Mouse (Mus musculus): Measurements from ENCODE around the gene Gtf3c6. TPM values are rescaled to one million over a fixed set of nuclear protein-coding genes. Genes with fewer than 3 reads are reported as not detected.

Gtf3c6 gene
- polyA plus RNA-seq, 1 experiment from 2014 or later, result 78.3 TPM

- Histone ChIP-seq H3K27ac (ENCODE audit: low read length) (peak within 1 kb of the TSS; percentile 72), H3K9ac (ENCODE audit: low read depth, low read length) (peak within 1 kb of the TSS; percentile 77), H3K4me2 (ENCODE audit: low read depth, low read length) (peak within 1 kb of the TSS; percentile 67), H3K36me3 (ENCODE audit: control insufficient read depth, insufficient read depth, low read length) (peaks cover 19% of the 10 kb centered on the region; the same call in 1 of the 2 replicates), H3K4me1 (ENCODE audit: control insufficient read depth, insufficient read depth, low read length) (peaks cover 3% of the 10 kb centered on the region), H3K4me3 (ENCODE audit: low read length) (peak within 1 kb of the TSS; percentile 82), H3K27me3 (replicated peaks; ENCODE audit: control insufficient read depth, insufficient read depth, low read length) (no peaks in the 10 kb centered on the region), H3K9me3 (ENCODE audit: control insufficient read depth, low read length) (no peaks in the 10 kb centered on the region)
- peak; percentile 96 for ATAC-seq
- WGBS, result 1% methylated on average over 54 of the region's 54 CpGs
These were observed 11.3 kb downstream of the Gtf3c6 start, which contains the start of gene Rpf2 for GRCm38 (mm10) chr10:40246374-40247165. Rpf2 (minus strand) TSS chr10:40247036.

GRCm38 (mm10) chr10:40237826-40238225, 20.1 kb downstream of the Gtf3c6 start:
- Histone ChIP-seq H3K4me1 (ENCODE audit: control insufficient read depth, insufficient read depth, low read length) (no peaks in the 10 kb centered on the region), H3K4me2 (ENCODE audit: low read depth, low read length) (no peak overlapping the region), H3K9ac (ENCODE audit: low read depth, low read length) (no peak overlapping the region), H3K27me3 (replicated peaks; ENCODE audit: control insufficient read depth, insufficient read depth, low read length) (no peaks in the 10 kb centered on the region), H3K36me3 (ENCODE audit: control insufficient read depth, insufficient read depth, low read length) (peaks cover 16% of the 10 kb centered on the region; the same call in 1 of the 2 replicates), H3K27ac (ENCODE audit: low read length) (no peak overlapping the region), H3K9me3 (ENCODE audit: control insufficient read depth, low read length) (no peaks in the 10 kb centered on the region), H3K4me3 (ENCODE audit: low read length) (no peak overlapping the region)
- 96% methylated on average over 5 of the region's 5 CpGs for WGBS
- ATAC-seq, result no peak

- no peaks in the 10 kb centered on the region for H3K4me1 ChIP-seq (ENCODE audit: control insufficient read depth, insufficient read depth, low read length)
- no peak for ATAC-seq
- no peaks in the 10 kb centered on the region for H3K27me3 ChIP-seq (replicated peaks; ENCODE audit: control insufficient read depth, insufficient read depth, low read length)
- H3K9ac ChIP-seq (ENCODE audit: low read depth, low read length), result no peak overlapping the region
- no peak overlapping the region for H3K4me2 ChIP-seq (ENCODE audit: low read depth, low read length)
- H3K36me3 ChIP-seq (ENCODE audit: control insufficient read depth, insufficient read depth, low read length), result peaks cover 10% of the 10 kb centered on the region; the same call in 1 of the 2 replicates
- H3K27ac ChIP-seq (ENCODE audit: low read length), result no peak overlapping the region
- no peak overlapping the region for H3K4me3 ChIP-seq (ENCODE audit: low read length)
- WGBS, result 84% methylated on average over 3 of the region's 3 CpGs
- no peaks in the 10 kb centered on the region for H3K9me3 ChIP-seq (ENCODE audit: control insufficient read depth, low read length)
These were observed 24.7 kb downstream of the Gtf3c6 start for GRCm38 (mm10) chr10:40233241-40233640.

- no peaks in the 10 kb centered on the region for H3K9me3 ChIP-seq (ENCODE audit: control insufficient read depth, low read length)
- WGBS, result 83% methylated on average over 7 of the region's 7 CpGs
- no peak overlapping the region for H3K4me2 ChIP-seq (ENCODE audit: low read depth, low read length)
- H3K9ac ChIP-seq (ENCODE audit: low read depth, low read length), result no peak overlapping the region
- peaks cover 10% of the 10 kb centered on the region; the same call in 1 of the 2 replicates for H3K36me3 ChIP-seq (ENCODE audit: control insufficient read depth, insufficient read depth, low read length)
- no peaks in the 10 kb centered on the region for H3K27me3 ChIP-seq (replicated peaks; ENCODE audit: control insufficient read depth, insufficient read depth, low read length)
- H3K4me3 ChIP-seq (ENCODE audit: low read length), result no peak overlapping the region
- ATAC-seq, result no peak
- H3K27ac ChIP-seq (ENCODE audit: low read length), result no peak overlapping the region
- H3K4me1 ChIP-seq (ENCODE audit: control insufficient read depth, insufficient read depth, low read length), result no peaks in the 10 kb centered on the region
These were observed 25.5 kb downstream of the Gtf3c6 start for GRCm38 (mm10) chr10:40232442-40232841.

- no peaks in the 10 kb centered on the region for H3K9me3 ChIP-seq (ENCODE audit: control insufficient read depth, low read length)
- H3K36me3 ChIP-seq (ENCODE audit: control insufficient read depth, insufficient read depth, low read length), result peaks cover 13% of the 10 kb centered on the region
- no peak overlapping the region for H3K4me2 ChIP-seq (ENCODE audit: low read depth, low read length)
- H3K4me3 ChIP-seq (ENCODE audit: low read length), result no peak overlapping the region
- no peak overlapping the region for H3K9ac ChIP-seq (ENCODE audit: low read depth, low read length)
- H3K27ac ChIP-seq (ENCODE audit: low read length), result no peak overlapping the region
- ATAC-seq, result no peak
- H3K27me3 ChIP-seq (replicated peaks; ENCODE audit: control insufficient read depth, insufficient read depth, low read length), result no peaks in the 10 kb centered on the region
- no peaks in the 10 kb centered on the region for H3K4me1 ChIP-seq (ENCODE audit: control insufficient read depth, insufficient read depth, low read length)
- WGBS, result 95% methylated on average over 1 of the region's 1 CpGs
These were observed 28.2 kb downstream of the Gtf3c6 start for GRCm38 (mm10) chr10:40229725-40230124.

GRCm38 (mm10) chr10:40227660-40228303, 30.1 kb downstream of the Gtf3c6 start:
- 76% methylated on average over 4 of the region's 4 CpGs for WGBS
- Histone ChIP-seq H3K4me1 (ENCODE audit: control insufficient read depth, insufficient read depth, low read length) (no peaks in the 10 kb centered on the region), H3K36me3 (ENCODE audit: control insufficient read depth, insufficient read depth, low read length) (peaks cover 16% of the 10 kb centered on the region), H3K27me3 (replicated peaks; ENCODE audit: control insufficient read depth, insufficient read depth, low read length) (no peaks in the 10 kb centered on the region), H3K9ac (ENCODE audit: low read depth, low read length) (no peak overlapping the region), H3K9me3 (ENCODE audit: control insufficient read depth, low read length) (no peaks in the 10 kb centered on the region), H3K27ac (ENCODE audit: low read length) (no peak overlapping the region), H3K4me3 (ENCODE audit: low read length) (no peak overlapping the region), H3K4me2 (ENCODE audit: low read depth, low read length) (no peak overlapping the region)
- ATAC-seq, result no peak

GRCm38 (mm10) chr10:40218874-40219273, 39.0 kb downstream of the Gtf3c6 start:
- no peak for ATAC-seq
- no peaks in the 10 kb centered on the region for H3K27me3 ChIP-seq (replicated peaks; ENCODE audit: control insufficient read depth, insufficient read depth, low read length)
- 78% methylated on average over 3 of the region's 3 CpGs for WGBS

GRCm38 (mm10) chr10:40212443-40213169, 45.3 kb downstream of the Gtf3c6 start:
- no peak overlapping the region for H3K9ac ChIP-seq (ENCODE audit: low read depth, low read length)
- no peaks in the 10 kb centered on the region for H3K4me1 ChIP-seq (ENCODE audit: control insufficient read depth, insufficient read depth, low read length)
- H3K4me3 ChIP-seq (ENCODE audit: low read length), result no peak overlapping the region
- H3K4me2 ChIP-seq (ENCODE audit: low read depth, low read length), result no peak overlapping the region
- H3K27ac ChIP-seq (ENCODE audit: low read length), result no peak overlapping the region
- WGBS, result 33% methylated on average over 13 of the region's 13 CpGs
- H3K9me3 ChIP-seq (ENCODE audit: control insufficient read depth, low read length), result no peaks in the 10 kb centered on the region
- H3K36me3 ChIP-seq (ENCODE audit: control insufficient read depth, insufficient read depth, low read length), result no peaks in the 10 kb centered on the region
- H3K27me3 ChIP-seq (replicated peaks; ENCODE audit: control insufficient read depth, insufficient read depth, low read length), result no peaks in the 10 kb centered on the region
- ATAC-seq, result peak; percentile 91

More at GRCm38 (mm10) chr10:40218874-40219273, 39.0 kb downstream of the Gtf3c6 start:
- H3K4me1 ChIP-seq (ENCODE audit: control insufficient read depth, insufficient read depth, low read length), result no peaks in the 10 kb centered on the region
- peaks cover 8% of the 10 kb centered on the region; the same call in 1 of the 2 replicates for H3K9me3 ChIP-seq (ENCODE audit: control insufficient read depth, low read length)
- no peak overlapping the region for H3K27ac ChIP-seq (ENCODE audit: low read length)
- no peak overlapping the region for H3K9ac ChIP-seq (ENCODE audit: low read depth, low read length)
- peaks cover 17% of the 10 kb centered on the region for H3K36me3 ChIP-seq (ENCODE audit: control insufficient read depth, insufficient read depth, low read length)
- no peak overlapping the region for H3K4me2 ChIP-seq (ENCODE audit: low read depth, low read length)
- no peak overlapping the region for H3K4me3 ChIP-seq (ENCODE audit: low read length)
